Mouse (Mus musculus): ENCODE data around the gene Bcl9l. TPM values are rescaled to one million over a fixed set of nuclear protein-coding genes. Genes with fewer than 3 reads are reported as not detected.
"Not testable (repeated sequence)": the region's sequence is repeated elsewhere in the genome, so short reads cannot be mapped to it uniquely, and the experiment has no call there.

Gene Bcl9l
- 8.6 TPM in 2 replicates for polyA plus RNA-seq (2015; fragmentation: Nextera tagmentation; extraction: Ambion mirVana)

DNA sequence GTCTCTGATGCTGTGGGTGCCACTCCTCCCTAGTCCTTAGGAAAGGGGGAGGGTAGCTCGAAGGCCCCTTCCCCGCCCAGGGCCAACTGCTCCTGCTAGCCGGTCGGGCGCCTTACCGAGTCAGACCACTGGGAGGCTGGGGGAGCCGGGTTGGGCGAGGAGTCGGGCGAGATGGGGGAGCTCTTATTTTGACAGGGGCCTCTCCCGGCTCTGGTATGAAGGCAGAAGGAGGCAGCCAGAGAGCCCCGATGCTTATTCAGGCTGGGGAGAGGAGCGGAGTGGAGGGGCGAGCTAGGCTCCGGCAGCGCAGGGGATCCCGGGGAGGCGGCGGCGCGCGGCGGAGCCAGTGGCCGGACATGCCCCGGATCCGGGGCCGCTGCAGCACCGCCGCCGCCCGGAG is at the start of gene Bcl9l:
Gene Bcl9l, plus strand, starts transcription at position 274 of the 400 bp plus-strand sequence.
- ATAC-seq (ENCODE audit: low FRiP score) = peak; percentile 65
- Histone ChIP-seq H3K4me3 (peak within 1 kb of the TSS; percentile 90), H3K9me3 (no peaks in the 10 kb centered on the region), H3K4me2 (peak within 1 kb of the TSS; percentile 99), H3K36me3 (no peaks in the 10 kb centered on the region), H3K27me3 (no peaks in the 10 kb centered on the region), H3K4me1 (replicated peaks) (peaks cover 66% of the 10 kb centered on the region), H3K27ac (peak within 1 kb of the TSS; percentile 98), H3K9ac (peak within 1 kb of the TSS; percentile 98)
- WGBS = under 1% methylated on average over 24 of the region's 31 CpGs

DNA sequence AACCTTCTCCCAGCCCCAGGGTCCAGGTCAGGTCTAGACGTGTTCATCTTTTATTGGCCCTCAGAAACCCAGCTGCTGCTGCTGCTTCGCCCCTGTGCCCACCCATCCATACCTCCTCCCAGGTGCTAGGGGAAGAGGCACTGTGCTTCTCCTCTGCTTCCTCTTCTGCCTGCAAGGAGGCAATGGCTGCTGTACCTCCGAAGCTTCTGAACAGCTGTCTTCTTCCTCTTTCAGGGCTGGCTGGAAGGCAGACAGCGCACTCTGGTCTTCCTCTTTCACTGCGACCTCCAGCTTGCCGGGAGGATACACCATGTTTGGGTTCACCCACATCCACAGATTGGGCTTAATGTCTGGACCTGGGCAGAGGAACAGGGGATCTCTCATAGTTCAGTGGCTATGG is 46.9 kb upstream of the Bcl9l start:
- Histone ChIP-seq H3K36me3 (no peaks in the 10 kb centered on the region), H3K9ac (no peak overlapping the region), H3K27ac (no peak overlapping the region), H3K4me3 (no peak overlapping the region), H3K4me1 (replicated peaks) (no peaks in the 10 kb centered on the region; the same call in 1 of the 2 replicates), H3K27me3 (no peaks in the 10 kb centered on the region), H3K9me3 (no peaks in the 10 kb centered on the region), H3K4me2 (no peak overlapping the region)
- 86% methylated on average over 6 of the region's 6 CpGs for WGBS
- no peak for ATAC-seq (ENCODE audit: low FRiP score)

DNA sequence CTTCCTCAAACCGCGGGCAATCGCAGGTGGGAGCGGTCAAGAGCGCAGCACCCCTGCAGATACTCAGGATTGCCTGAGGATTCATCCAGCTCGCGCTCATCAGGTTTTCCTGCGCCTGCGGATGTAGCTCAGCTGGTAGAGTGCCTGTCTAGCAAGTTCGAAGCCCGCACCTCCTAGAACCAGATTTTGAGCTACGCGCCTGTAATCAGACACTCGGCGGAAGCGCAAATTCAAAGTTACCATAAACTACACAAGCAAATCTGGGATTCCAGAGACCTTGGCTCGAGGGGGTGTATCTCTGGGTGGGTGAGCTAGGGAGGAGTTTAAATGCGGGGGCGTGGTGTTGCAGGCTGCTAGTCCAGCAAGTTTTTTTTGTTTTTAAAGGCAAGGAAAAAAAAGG is 41.7 kb upstream of the Bcl9l start, which contains the start of gene Foxr1:
Gene Foxr1, minus strand, starts transcription at position 176 of the 400 bp plus-strand sequence.
- H3K27me3 ChIP-seq = no peaks in the 10 kb centered on the region
- H3K27ac ChIP-seq = no peak within 1 kb of the TSS
- no peaks in the 10 kb centered on the region for H3K4me1 ChIP-seq (replicated peaks)
- 74% methylated on average over 19 of the region's 19 CpGs for WGBS
- H3K4me3 ChIP-seq = no peak within 1 kb of the TSS
- H3K9me3 ChIP-seq = no peaks in the 10 kb centered on the region
- no peak within 1 kb of the TSS for H3K4me2 ChIP-seq
- no peak for ATAC-seq (ENCODE audit: low FRiP score)
- H3K9ac ChIP-seq = no peak within 1 kb of the TSS
- no peaks in the 10 kb centered on the region for H3K36me3 ChIP-seq

DNA sequence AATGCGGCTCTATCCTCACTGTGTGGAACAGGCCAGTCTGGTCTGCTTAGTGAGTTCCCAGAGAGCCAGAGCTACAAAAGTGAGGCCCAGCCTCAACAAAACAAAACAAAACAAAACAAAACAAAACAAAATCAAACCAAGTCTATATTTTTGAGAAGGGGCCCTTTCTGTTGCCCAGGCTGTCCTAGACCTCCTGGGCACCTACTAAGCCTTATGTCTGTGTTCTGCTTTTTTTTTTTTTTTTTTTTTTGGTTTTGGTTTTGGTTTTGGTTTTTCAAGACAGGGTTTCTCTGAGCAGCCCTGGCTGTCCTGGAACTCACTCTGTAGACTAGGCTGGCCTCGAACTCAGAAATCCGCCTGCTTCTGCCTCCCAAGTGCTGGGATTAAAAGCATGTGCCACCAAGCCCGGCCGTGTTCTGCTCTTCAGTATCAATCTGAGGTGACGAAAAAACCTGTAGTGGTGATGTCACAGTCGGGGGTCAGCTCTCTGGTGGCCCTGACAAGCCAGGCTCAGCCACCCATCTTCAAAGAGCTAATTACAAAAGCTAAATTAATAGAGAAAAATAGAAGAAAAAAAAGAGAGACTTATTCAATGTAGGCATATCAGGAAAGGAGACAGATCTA is 38.1 kb upstream of the Bcl9l start:
- 88% methylated on average over 7 of the region's 7 CpGs for WGBS
- H3K4me1 ChIP-seq (replicated peaks); H3K9me3 ChIP-seq; H3K9ac ChIP-seq; H3K36me3 ChIP-seq; H3K4me2 ChIP-seq; ATAC-seq (ENCODE audit: low FRiP score); H3K4me3 ChIP-seq; H3K27me3 ChIP-seq; H3K27ac ChIP-seq: not testable (repeated sequence)

DNA sequence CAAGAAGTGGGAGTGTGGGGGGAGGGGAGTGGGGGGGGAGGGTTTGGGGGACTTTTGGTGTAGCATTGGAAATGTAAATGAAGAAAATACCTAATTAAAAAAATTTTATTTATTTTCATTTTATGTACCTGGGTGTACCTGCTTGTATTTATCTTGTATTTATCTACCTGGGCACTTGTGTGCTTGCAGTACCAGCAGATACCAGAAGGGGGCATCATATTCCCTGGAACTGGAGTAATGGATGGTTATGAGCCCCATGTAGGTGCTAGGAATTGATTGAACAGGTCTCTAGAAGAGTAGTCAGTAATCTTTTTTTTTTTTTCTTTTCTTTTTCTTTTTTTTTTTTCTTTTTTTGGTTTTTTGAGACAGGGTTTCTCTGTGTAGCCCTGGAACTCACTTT is 32.2 kb upstream of the Bcl9l start:
- H3K4me1 ChIP-seq (replicated peaks) = peaks cover 14% of the 10 kb centered on the region
- H3K27ac ChIP-seq = no peak overlapping the region
- H3K36me3 ChIP-seq = no peaks in the 10 kb centered on the region
- peaks cover 15% of the 10 kb centered on the region for H3K27me3 ChIP-seq
- no peak overlapping the region for H3K4me2 ChIP-seq
- H3K4me3 ChIP-seq = no peak overlapping the region
- no peak for ATAC-seq (ENCODE audit: low FRiP score)
- no peak overlapping the region for H3K9ac ChIP-seq
- H3K9me3 ChIP-seq = no peaks in the 10 kb centered on the region

DNA sequence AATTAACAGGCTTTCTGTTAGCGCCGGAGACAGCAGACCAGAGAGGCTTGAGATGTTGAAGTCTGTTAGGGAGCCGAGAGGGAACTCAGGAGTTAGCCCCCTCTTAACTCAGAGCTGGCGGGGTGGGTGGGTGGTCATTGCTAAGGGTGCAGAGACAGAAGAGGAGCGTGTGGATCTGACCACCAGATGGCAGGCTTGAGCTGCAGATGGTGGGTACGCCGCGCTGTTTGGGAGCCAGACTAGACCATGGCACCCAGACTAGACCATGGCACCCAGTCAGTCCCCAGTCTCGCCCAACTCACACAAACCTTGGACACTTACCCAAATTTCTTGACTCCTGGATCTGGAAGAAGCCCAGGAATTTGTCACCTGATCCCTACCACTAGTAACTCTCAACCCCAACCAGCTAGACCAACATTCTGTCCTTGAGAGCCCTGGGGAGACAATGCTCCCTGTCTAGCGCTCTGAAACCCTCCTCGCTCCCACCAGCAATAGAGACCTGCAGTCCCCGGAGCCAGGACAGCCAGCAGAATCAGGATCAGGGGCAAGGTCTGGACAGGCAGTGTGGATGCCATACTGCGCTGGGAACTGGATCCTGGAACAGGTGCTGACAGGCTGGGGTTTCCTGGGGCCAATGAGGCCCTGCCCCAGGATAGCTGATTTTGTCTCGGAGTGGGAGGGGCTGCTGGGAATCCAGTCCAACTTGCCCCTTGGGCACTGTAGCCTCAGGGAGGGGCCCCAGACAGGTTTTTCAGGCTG is 28.3 kb upstream of the Bcl9l start:
- H3K4me2 ChIP-seq = no peak overlapping the region
- H3K4me3 ChIP-seq = no peak overlapping the region
- H3K36me3 ChIP-seq = no peaks in the 10 kb centered on the region
- H3K9ac ChIP-seq = 0 out of 2 replicates have a peak overlapping the region, but pooled peaks have one; percentile 36
- H3K27me3 ChIP-seq = peaks cover 15% of the 10 kb centered on the region
- WGBS = 7% methylated on average over 14 of the region's 14 CpGs
- peaks cover 45% of the 10 kb centered on the region for H3K4me1 ChIP-seq (replicated peaks)
- peak; percentile 62 for ATAC-seq (ENCODE audit: low FRiP score)
- no peak overlapping the region for H3K27ac ChIP-seq
- H3K9me3 ChIP-seq = no peaks in the 10 kb centered on the region

DNA sequence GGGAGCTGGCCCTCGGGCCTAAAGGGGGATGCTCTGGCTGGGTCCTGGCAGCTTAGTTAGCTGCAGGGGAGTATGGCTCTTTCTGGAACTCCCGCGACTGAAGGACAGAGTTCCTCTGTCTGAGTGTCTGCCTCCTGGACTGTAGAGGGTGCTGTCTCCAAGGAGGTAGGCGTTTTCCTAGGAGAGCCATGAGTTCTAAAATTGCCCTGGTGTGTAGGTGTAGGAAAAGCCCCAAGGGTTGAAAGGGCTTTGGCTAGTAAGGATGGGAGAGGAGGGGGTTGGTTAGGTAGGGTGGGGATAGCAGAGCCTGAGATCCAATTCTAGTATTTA is 27.8 kb upstream of the Bcl9l start, which contains the start of gene Upk2:
Gene Upk2, minus strand, starts transcription at position 86 of the 330 bp plus-strand sequence.
- WGBS = 23% methylated on average over 4 of the region's 4 CpGs
- Histone ChIP-seq H3K27me3 (peaks cover 15% of the 10 kb centered on the region), H3K4me3 (no peak within 1 kb of the TSS), H3K27ac (no peak within 1 kb of the TSS; the same call in 1 of the 2 replicates), H3K9ac (0 out of 2 replicates have a peak within 1 kb of the TSS, but pooled peaks have one; percentile 36), H3K4me2 (no peak within 1 kb of the TSS), H3K4me1 (replicated peaks) (peaks cover 45% of the 10 kb centered on the region), H3K9me3 (no peaks in the 10 kb centered on the region), H3K36me3 (no peaks in the 10 kb centered on the region)
- ATAC-seq (ENCODE audit: low FRiP score) = no peak

DNA sequence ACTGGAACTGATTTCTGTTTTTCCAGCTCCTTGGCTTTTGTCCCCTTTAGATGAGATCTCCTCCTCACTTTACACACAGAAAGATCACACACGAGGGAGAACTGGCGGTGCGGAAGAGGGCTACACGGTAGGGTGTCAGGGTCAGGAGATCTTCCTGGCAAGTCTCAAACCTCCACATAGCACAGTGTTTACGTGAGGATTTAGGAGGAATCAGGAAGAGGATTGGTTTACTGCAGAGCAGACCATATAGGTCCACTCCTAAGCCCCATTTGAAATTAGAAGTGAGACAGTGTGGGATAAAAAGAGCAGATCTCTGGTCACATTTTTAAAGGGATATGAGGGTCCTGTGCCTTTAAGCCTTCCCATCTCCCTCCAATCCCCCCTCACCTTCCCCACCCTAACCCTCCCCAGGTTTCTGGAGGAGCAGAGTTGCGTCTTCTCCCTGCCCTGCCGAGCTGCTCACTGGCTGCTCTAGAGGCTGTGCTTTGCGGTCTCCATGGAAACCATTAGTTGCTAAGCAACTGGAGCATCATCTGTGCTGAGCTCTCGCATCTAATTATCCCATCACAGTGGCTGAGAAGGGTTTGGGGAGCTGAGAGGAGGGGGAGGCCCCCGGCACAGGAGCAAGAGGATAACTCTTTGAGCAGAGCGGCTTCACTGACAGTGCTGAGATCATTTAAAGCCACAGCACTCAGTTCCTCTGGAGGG is 25.4 kb upstream of the Bcl9l start:
- Histone ChIP-seq H3K27me3 (peaks cover 15% of the 10 kb centered on the region), H3K9me3 (no peaks in the 10 kb centered on the region), H3K36me3 (no peaks in the 10 kb centered on the region), H3K4me3 (peak overlapping the region; percentile 1; the same call in 1 of the 2 replicates), H3K4me2 (peak overlapping the region; percentile 43), H3K9ac (peak overlapping the region; percentile 56), H3K4me1 (replicated peaks) (peaks cover 45% of the 10 kb centered on the region), H3K27ac (peak overlapping the region; percentile 92)
- peak; percentile 97 for ATAC-seq (ENCODE audit: low FRiP score)
- 3% methylated on average over 11 of the region's 11 CpGs for WGBS

DNA sequence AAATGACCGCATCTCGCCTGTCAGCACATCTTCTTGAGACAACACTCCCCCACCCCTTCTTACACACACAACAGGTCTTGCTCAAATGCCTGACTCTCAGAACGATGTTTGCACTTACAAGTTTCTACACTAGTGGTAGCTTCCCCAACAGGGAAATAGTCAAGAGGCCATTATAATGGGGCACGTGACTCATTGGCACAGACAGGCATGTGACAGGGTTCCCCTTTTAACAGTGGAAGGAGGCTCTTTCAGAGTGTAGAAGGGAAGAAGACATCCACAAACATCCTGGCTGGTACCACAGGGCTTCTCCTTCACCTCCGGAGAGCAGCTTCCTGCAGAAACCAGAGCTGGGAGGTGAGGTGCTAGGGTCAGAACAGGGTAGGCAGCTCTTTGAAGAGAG is 20.7 kb upstream of the Bcl9l start:
- H3K4me2 ChIP-seq = no peak overlapping the region
- H3K9ac ChIP-seq = no peak overlapping the region
- 91% methylated on average over 5 of the region's 5 CpGs for WGBS
- peaks cover 17% of the 10 kb centered on the region for H3K4me1 ChIP-seq (replicated peaks)
- no peak overlapping the region for H3K27ac ChIP-seq
- no peaks in the 10 kb centered on the region for H3K9me3 ChIP-seq
- H3K27me3 ChIP-seq = no peaks in the 10 kb centered on the region
- ATAC-seq (ENCODE audit: low FRiP score) = no peak
- no peak overlapping the region for H3K4me3 ChIP-seq
- no peaks in the 10 kb centered on the region for H3K36me3 ChIP-seq

DNA sequence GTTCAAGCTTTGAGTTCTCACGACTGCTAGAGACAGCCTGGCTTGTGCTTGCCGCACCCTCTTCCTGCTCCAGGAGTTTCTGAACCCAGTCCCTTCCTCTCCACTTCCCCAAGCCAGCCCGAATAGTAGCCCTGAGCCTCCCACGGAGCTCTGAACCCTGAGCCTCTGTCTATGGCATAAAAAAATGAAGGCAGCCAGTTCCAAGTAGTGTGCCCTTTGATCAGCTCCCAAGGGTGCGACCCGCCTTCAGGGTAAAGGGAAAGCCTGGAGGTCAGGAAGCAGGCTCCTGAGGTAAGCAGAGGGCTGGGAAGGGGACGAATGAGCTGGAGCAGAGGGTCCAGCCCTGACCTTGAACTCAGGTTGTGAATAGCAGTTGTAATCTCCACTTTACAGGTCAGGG is 14.4 kb upstream of the Bcl9l start:
- H3K27ac ChIP-seq = no peak overlapping the region
- H3K27me3 ChIP-seq = no peaks in the 10 kb centered on the region
- no peak overlapping the region for H3K4me3 ChIP-seq
- no peaks in the 10 kb centered on the region for H3K9me3 ChIP-seq
- ATAC-seq (ENCODE audit: low FRiP score) = no peak
- H3K4me2 ChIP-seq = no peak overlapping the region
- peaks cover 13% of the 10 kb centered on the region for H3K4me1 ChIP-seq (replicated peaks)
- H3K9ac ChIP-seq = no peak overlapping the region
- WGBS = 65% methylated on average over 7 of the region's 7 CpGs
- no peaks in the 10 kb centered on the region for H3K36me3 ChIP-seq

DNA sequence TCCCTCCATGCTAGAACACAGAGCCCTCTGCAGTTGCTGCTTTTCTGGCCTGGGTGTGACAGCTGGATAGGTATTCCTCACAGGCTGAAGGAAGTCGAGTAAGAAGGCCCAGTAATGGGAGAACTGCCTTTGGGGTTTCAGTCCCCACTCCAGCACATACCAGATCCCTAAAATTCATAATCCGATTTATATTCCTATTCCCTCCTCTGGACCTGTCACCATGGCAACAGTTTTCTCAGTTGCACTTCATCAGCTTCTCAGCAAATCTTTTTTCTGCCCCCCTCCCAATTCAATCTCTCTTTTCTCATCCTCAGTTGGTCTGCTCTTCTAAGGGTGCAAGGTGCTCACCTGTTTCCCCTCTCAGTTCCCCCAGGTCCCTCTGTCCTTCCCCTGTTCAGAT is 13.8 kb upstream of the Bcl9l start:
- Histone ChIP-seq H3K36me3 (no peaks in the 10 kb centered on the region), H3K27ac (no peak overlapping the region), H3K9me3 (no peaks in the 10 kb centered on the region), H3K4me2 (no peak overlapping the region), H3K27me3 (no peaks in the 10 kb centered on the region), H3K4me1 (replicated peaks) (peaks cover 13% of the 10 kb centered on the region), H3K4me3 (no peak overlapping the region), H3K9ac (no peak overlapping the region)
- WGBS = 57% methylated on average over 2 of the region's 2 CpGs
- ATAC-seq (ENCODE audit: low FRiP score) = no peak

DNA sequence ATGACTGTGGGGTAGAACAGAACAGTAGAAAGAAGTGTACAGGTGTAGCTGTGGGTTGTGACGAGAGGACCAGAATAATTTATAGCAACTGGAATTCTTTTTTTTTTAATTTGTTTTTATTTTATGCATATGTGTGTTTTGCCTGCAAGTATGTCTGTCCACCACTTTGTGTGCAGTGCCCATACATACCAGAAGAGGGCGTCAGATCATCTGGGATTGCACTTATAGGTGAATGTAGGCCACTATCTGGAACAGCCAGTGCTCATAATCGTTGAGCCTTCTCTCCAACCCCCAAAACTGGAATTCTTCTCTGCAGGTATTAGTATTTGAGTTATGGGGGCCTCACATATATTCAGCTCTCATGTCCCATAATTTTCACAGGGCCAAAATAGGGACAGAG is 9.4 kb upstream of the Bcl9l start:
- Histone ChIP-seq H3K27me3 (0 out of 2 replicates have a peak, but pooled peaks cover 2% of the 10 kb centered on the region), H3K4me2 (no peak overlapping the region), H3K4me1 (replicated peaks) (peaks cover 21% of the 10 kb centered on the region), H3K36me3 (no peaks in the 10 kb centered on the region), H3K4me3 (no peak overlapping the region), H3K9ac (no peak overlapping the region), H3K27ac (no peak overlapping the region), H3K9me3 (no peaks in the 10 kb centered on the region)
- WGBS = 65% methylated on average over 3 of the region's 3 CpGs
- no peak for ATAC-seq (ENCODE audit: low FRiP score)

Measured in hindbrain, embryonic 13.5 days (tissue).